Mouse (Mus musculus): ENCODE results near the gene Eci1.

GRCm38 (mm10) chr17:24453372-24453771 lies 26.9 kb downstream of the Eci1 start:
- TF ChIP-seq CTCF (IDR thresholded peaks at IDR 0.05; ENCODE audit: borderline replicate concordance, insufficient read depth, low read length) (no peak), POLR2A (IDR thresholded peaks at IDR 0.05; ENCODE audit: low read depth, low read length) (no peak)

All from embryonic fibroblast, embryonic 13.5 days (primary cell).